Mouse (Mus musculus) layer of hippocampus, postnatal 36 days (tissue): ENCODE measurements around the gene Rexo4. TPM values are rescaled to one million over a fixed set of nuclear protein-coding genes. Genes with fewer than 3 reads are reported as not detected.

Experiments
- DNase-seq, 2 experiments: peaks; one replicate each; pipeline ENCODE4 v3.0.0; 2022
- total RNA-seq, 2 experiments: library from RNA; stranded (reverse); gene quantifications; 2 replicates each; pipeline ENCODE4 v1.2.3; 2021

Gene Rexo4
- total RNA-seq, 2 experiments from 2014 or later: 64.8 to 74.5 TPM

DNA sequence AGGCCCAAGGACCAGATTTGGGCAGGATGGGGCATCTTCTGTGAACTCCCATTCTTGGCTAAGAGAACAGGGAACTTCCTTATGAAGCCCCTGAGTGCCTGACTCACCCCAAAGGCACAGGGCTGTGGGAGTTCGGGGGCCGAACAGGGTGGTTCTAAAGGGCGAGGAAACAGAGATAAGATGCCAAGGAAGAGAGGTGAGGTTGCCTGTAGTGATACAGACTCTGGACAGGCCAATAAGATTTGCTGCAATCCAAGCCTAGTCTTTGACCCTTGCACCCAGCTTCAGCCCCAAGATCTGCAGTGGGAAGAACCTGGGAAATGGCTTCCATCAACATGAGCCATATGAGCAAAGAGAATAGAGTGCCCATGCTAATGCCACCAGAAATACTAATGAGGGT, 20.9 kb downstream of the Rexo4 start:
- DNase-seq: no peak

GRCm38 (mm10) chr2:26941539-26941938, 22.6 kb downstream of the Rexo4 start:
- no peak for DNase-seq

- DNase-seq: no peak
Observed at GRCm38 (mm10) chr2:26936425-26936824, 27.8 kb downstream of the Rexo4 start.

DNA sequence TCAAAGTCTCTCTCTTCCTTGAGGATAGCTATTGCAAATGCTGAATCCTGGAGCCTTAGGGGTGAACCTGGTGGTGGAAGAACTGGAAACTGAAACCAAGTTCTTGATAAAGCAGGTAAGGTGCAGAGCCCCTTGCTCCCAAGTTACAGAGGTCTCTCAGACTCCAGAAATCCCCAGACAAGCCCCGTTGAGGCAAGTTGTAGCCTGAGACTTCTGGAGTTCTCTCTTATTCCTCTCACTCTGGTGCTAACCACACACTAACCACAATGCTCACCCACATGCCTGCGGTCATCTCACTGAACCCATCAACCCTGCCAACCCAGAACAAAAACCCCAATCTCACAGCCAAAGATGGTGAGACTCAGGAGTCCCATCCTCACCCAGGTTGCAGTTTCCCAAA, 28.9 kb downstream of the Rexo4 start:
- DNase-seq: no peak

DNA sequence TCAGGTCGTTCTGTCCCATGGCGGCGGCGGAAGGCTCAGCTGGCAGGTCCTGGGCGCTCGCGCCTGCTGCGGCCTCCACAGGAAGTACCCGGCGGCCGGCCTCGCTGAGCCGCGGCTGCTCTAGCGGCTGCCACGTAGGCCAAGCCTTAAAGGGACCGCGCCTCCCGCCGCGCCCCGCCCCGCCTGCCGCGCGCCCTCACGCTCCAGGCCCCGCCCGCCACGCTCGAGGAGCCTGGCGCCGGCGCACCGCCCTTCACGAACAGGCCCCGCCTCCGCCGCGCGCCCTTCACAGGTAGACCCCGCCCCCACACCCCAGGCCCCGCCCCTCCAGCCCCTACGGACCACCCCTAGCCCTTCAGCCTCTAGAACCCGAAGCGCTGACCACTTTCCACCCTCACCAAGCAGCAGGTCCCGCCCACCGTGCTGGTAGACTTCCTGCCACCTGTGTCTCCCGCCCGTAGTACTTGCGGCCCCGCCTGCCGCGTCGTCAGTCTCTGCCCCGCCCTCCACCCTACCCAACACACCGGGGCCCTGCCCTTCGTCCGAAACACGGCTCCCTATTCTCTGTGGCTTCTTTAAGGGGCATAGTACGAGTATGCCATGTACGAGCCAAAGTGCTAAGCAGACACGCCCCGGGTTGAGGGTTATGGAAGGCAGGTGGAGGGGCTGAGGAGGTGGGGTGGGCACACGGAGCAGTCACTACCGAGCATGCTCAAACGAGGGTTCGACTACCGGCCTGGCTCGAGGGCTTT, 30.7 kb downstream of the Rexo4 start, which contains the start of the genes Surf4 and Stkld1:
Gene Surf4, minus strand, starts transcription at position 625 of the 752 bp plus-strand sequence.
Gene Stkld1, plus strand, starts transcription at position 744 of the 752 bp plus-strand sequence.
- DNase-seq: peak; percentile 90 to 91

- DNase-seq: no peak
Observed at GRCm38 (mm10) chr2:26932473-26933303, 31.5 kb downstream of the Rexo4 start.

- peak in 1 of 2 experiments; percentile 35 for DNase-seq
Observed at GRCm38 (mm10) chr2:26930390-26930789, 33.8 kb downstream of the Rexo4 start.

GRCm38 (mm10) chr2:26927745-26928476, 36.3 kb downstream of the Rexo4 start:
- no peak for DNase-seq

- no peak for DNase-seq
Observed at GRCm38 (mm10) chr2:26921784-26922183, 42.4 kb downstream of the Rexo4 start.

GRCm38 (mm10) chr2:26920190-26920855, 43.9 kb downstream of the Rexo4 start:
- DNase-seq: no peak

DNA sequence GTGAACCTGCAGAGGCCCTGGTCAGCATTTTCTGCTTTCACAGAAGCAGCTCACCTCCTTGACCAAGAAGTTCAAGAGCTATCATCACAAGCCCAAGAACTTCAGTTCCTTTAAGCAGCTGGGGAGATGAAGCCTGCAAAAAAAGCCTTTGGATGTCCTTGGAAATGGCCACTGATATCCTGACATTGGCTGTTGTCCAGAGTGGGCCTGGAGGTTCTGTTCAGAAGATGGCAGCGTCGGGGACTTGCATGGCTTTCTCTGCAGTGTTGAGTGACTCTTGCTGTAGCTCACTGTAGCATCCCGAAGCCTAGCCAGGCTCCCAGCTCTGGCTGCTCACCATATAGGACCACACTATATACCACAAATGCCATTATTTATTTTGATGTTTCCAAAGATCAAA, 44.5 kb downstream of the Rexo4 start:
- no peak for DNase-seq

DNA sequence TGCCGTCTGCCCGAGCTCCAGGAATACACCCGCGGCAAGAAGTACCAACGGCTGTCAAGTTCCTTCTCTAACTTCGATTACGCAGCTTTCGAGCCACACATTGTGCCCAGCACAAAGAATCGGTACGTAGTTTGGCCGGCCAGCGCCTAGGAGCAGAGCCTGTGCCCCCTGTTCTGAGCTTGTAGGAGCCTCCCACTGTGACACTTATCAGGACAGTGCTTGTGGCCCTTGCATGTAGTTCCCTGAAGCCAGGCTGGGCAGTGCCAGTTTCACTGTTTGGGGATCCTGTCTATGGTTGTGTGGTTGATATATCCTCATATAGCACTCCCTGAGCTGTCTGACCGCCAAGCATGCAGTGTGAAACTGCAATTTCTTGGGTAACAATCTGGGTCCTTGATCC, 47.4 kb downstream of the Rexo4 start:
- no peak for DNase-seq

DNA sequence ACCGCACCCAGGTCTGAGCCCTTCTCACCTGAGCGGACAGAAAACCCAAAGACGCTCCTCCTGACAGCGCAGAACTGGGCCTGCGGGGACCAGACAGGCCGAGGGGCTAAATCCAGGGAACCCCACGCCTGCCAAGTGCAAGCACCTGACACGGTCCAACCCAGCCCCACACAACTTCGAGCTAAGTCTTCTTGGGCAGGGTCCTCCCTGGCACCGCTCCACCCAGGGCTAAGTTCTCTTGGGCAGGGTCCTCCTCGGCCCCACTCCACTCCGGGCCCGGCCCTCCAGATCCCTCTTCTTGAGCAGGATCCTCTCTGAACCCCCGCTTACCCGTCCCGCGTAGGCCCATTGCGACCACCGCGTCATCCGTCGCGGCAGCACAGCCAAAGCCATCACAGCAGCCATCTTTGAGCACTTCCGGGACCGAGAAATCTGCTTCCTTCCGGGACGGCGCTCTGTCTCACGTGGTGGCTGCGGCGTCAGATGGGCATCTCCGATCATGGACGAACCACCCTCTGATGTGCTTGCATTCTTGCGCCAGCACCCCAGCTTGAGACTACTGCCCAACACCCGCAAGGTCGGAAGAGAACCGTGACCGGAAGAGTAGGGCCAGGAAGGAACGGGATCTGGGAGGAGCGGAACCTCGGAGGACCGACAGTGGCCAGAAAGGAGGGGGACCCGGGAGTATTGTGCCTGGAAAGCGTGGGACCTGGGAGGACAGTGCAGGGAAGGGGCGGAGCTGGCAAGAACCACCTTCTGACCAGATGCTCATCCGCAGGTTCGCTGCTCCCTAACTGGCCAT, 48.1 kb downstream of the Rexo4 start, which contains the start of the genes Surf2 and Surf1:
Gene Surf2, plus strand, starts transcription at position 441 of the 802 bp plus-strand sequence.
Gene Surf1, minus strand, starts transcription at position 604 of the 802 bp plus-strand sequence.
- DNase-seq: peak; percentile 85 to 86

GRCm38 (mm10) chr2:26914148-26914941, 49.8 kb downstream of the Rexo4 start:
- no peak for DNase-seq

GRCm38 (mm10) chr2:26913416-26914147, 50.6 kb downstream of the Rexo4 start:
- DNase-seq: no peak

DNA sequence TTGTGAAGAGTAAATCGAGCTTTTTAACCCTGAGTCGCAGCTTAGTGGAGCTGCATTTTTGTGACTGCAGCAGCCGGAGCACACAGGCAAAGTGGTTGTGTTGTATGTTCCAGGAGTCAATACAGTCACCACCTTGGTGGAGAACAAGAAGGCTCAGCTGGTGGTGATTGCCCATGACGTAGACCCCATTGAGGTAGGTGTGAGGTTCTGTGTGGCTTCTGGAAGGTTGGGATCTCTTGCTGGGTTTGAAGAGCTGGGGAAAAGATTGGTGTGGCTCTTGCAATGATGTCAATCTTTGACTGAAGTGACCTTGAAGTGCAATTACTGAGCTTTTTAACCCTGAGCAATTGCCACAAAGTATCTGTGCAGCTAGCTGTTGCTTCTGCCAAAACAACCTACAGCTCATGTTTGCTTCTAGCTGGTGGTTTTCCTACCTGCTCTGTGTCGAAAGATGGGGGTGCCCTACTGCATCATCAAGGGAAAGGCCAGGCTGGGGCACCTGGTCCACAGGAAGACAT, 51.9 kb downstream of the Rexo4 start:
- no peak for DNase-seq

- DNase-seq: no peak
Observed at GRCm38 (mm10) chr2:26910994-26911765, 53.0 kb downstream of the Rexo4 start.
